Mouse (Mus musculus): ENCODE measurements around the gene Pofut2. TPM values are rescaled to one million over a fixed set of nuclear protein-coding genes. Genes with fewer than 3 reads are reported as not detected.

Pofut2 gene
- polyA plus RNA-seq, 1 experiment from 2014 or later: 23.8 TPM

Other genes with a start within 250 kb of the Pofut2 start
- gene Slc19a1, start 227.0 kb upstream of the Pofut2 start, polyA plus RNA-seq (2015; fragmentation: Nextera tagmentation; extraction: Ambion mirVana): 14.0 and 16.4 TPM in 2 replicates
- gene Col18a1, start 92.7 kb upstream of the Pofut2 start, polyA plus RNA-seq (2015; fragmentation: Nextera tagmentation; extraction: Ambion mirVana): 66.0 and 88.2 TPM in 2 replicates
- gene Adarb1, start 159.1 kb downstream of the Pofut2 start, polyA plus RNA-seq (2015; fragmentation: Nextera tagmentation; extraction: Ambion mirVana): 1.2 and 1.6 TPM in 2 replicates